Mouse (Mus musculus) forebrain, embryonic 14.5 days (tissue): ENCODE measurements around the gene Ass1. TPM values are rescaled to one million over a fixed set of nuclear protein-coding genes. Genes with fewer than 3 reads are reported as not detected.

Experiments used
- ATAC-seq: fragments of 200-750 bp; cut with Nextera tagmentation; 2 replicates; pipeline ENCODE4 v1.8.0; 2017; ENCODE audit warnings: mild to moderate bottlenecking, moderate library complexity
- DNase-seq: peaks from one replicate; pipeline ENCODE4 v3.0.0-alpha.2; 2015; ENCODE audit warnings: low spot score
- H3K27ac ChIP-seq: fragments of 300-500 bp; sonication (generic); 2 replicates; pipeline ENCODE4 v1.5.1; 2014; ENCODE audit warnings: low read depth, mild to moderate bottlenecking, control low read depth, low read length, moderate library complexity
- H3K27me3 ChIP-seq: fragments of 300-500 bp; sonication (generic); replicated peaks from 2 replicates; pipeline ENCODE4 v1.6.1; 2014; ENCODE audit warnings: low read length, control low read depth, mixed read lengths; ENCODE audit not compliant: control insufficient read depth, insufficient read depth
- H3K36me3 ChIP-seq: fragments of 300-500 bp; sonication (generic); 2 replicates; pipeline ENCODE4 v1.6.1; 2014; ENCODE audit warnings: low read length, control low read depth; ENCODE audit not compliant: control insufficient read depth, insufficient read depth
- H3K4me1 ChIP-seq: fragments of 300-500 bp; sonication (generic); 2 replicates; pipeline ENCODE4 v1.6.1; 2014; ENCODE audit warnings: antibody characterized with exemption, low read length, control low read depth; ENCODE audit not compliant: control insufficient read depth, insufficient read depth
- H3K4me2 ChIP-seq: fragments of 300-500 bp; sonication (generic); 2 replicates; pipeline ENCODE4 v1.6.1; 2014; ENCODE audit warnings: mild to moderate bottlenecking, control low read depth, low read length
- H3K4me3 ChIP-seq: fragments of 300-500 bp; sonication (generic); 2 replicates; pipeline ENCODE4 v1.5.1; 2014; ENCODE audit warnings: low read depth, low read length, control low read depth
- H3K9ac ChIP-seq: fragments of 300-500 bp; sonication (generic); 2 replicates; pipeline ENCODE4 v1.6.1; 2014; ENCODE audit warnings: mild to moderate bottlenecking, low read length, control low read depth, moderate library complexity
- H3K9me3 ChIP-seq: fragments of 300-500 bp; sonication (generic); replicated peaks from 2 replicates; pipeline ENCODE4 v1.6.1; 2016; ENCODE audit warnings: low read length, control low read depth, mixed read lengths; ENCODE audit not compliant: control insufficient read depth
- WGBS: fragments of 180-500 bp; shearing (Covaris S2); extraction: QIAGEN DNeasy Blood & Tissue Kit; methylation state at CpG from one replicate; pipeline ENCODE4 v1.1.7; 2014; 5-methylcytosine and 5-hydroxymethylcytosine counted together
- polyA plus RNA-seq: library from polyadenylated mRNA; unstranded; fragments of >200 nt; fragmentation: Nextera tagmentation; extraction: Ambion mirVana; gene quantifications from 2 replicates; pipeline ENCODE4 v1.2.1, GENCODE M21; 2014

Ass1 gene
- polyA plus RNA-seq, 1 experiment from 2014 or later = 6.3 TPM

DNA sequence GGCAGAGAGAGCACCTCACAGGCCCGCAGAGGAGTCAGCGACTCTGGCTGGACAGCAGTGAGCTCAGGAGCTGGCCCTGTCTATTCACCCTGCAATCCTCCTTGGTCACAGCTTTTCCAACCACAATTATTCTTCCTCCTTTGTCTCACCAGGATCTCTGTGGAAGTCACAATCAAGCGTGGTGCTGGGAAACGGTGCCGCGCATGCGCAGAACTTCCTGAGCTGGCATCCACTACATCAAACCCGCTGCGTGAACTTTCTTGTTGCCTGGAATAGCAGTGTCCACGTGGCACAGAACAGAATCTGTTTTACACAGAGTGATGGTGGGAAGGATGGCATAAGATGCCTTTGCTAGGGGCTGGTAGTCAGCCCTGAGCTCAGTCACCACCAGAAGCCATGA is 82.0 kb downstream of the Ass1 start:
- H3K4me2 ChIP-seq = no peak overlapping the region
- no peaks in the 10 kb centered on the region for H3K36me3 ChIP-seq
- H3K27ac ChIP-seq = no peak overlapping the region
- H3K9me3 ChIP-seq = no peaks in the 10 kb centered on the region
- 89% methylated on average over 10 of the region's 10 CpGs for whole genome bisulfite sequencing
- no peak overlapping the region for H3K4me3 ChIP-seq
- H3K27me3 ChIP-seq = no peaks in the 10 kb centered on the region
- no peaks in the 10 kb centered on the region; the same call in 1 of the 2 replicates for H3K4me1 ChIP-seq
- ATAC-seq = no peak
- no peak for DNase-seq
- no peak overlapping the region for H3K9ac ChIP-seq

DNA sequence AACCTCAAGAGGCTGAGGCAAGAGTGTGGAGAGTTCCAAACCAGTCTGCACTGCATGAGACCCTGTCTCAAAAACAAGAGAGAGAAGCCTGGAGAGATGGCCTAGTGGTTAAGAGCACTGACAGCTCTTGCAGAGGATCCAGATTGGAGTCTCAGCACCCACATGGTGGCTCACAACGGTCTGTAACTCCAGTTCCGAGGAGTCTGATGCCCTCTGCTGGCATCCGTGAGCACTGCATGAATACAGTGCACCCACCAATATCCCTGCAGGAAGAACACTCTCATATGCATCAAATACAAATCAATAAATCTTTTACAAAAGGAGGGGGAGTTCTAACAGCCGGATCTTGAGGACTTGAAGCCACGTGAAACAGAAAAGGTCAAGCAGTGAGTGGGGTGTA is 84.6 kb downstream of the Ass1 start:
- H3K27ac ChIP-seq = no peak overlapping the region
- ATAC-seq (no peak), DNase-seq (no peak)
- H3K4me3 ChIP-seq = no peak overlapping the region
- H3K4me2 ChIP-seq = no peak overlapping the region
- no peaks in the 10 kb centered on the region for H3K4me1 ChIP-seq
- no peaks in the 10 kb centered on the region for H3K27me3 ChIP-seq
- 87% methylated on average over 5 of the region's 5 CpGs for WGBS
- no peaks in the 10 kb centered on the region for H3K36me3 ChIP-seq
- H3K9me3 ChIP-seq = no peaks in the 10 kb centered on the region
- no peak overlapping the region for H3K9ac ChIP-seq

Other genes starting within 250 kb of the Ass1 start
- gene Ncs1, start 224.4 kb upstream of the Ass1 start, polyA plus RNA-seq = 95.2 and 109 TPM in 2 replicates
- gene Hmcn2, start 155.8 kb upstream of the Ass1 start, polyA plus RNA-seq = 0.17 and 0.27 TPM in 2 replicates
- 51.2 and 56.6 TPM in 2 replicates for gene Fubp3, start 102.4 kb downstream of the Ass1 start, polyA plus RNA-seq
- gene Prdm12, start 169.8 kb downstream of the Ass1 start, polyA plus RNA-seq = 0.83 and 1.3 TPM in 2 replicates
- gene Exosc2, start 200.5 kb downstream of the Ass1 start, polyA plus RNA-seq = 32.0 and 33.4 TPM in 2 replicates
- gene Abl1, start 218.2 kb downstream of the Ass1 start, polyA plus RNA-seq = 19.6 and 22.9 TPM in 2 replicates